Mouse (Mus musculus) embryonic facial prominence, embryonic 10.5 days (tissue): ENCODE results near the gene Uxt. TPM values are rescaled to one million over a fixed set of nuclear protein-coding genes. Genes with fewer than 3 reads are reported as not detected.

Experiments used
- DNase-seq: peaks from one replicate; pipeline ENCODE4 v3.0.0-alpha.2; 2017; ENCODE audit warnings: low spot score
- H3K27ac ChIP-seq: fragments of 300-500 bp; sonication (generic); replicated peaks from 2 replicates; pipeline ENCODE4 v1.5.1; 2016; ENCODE audit warnings: mild to moderate bottlenecking
- H3K27me3 ChIP-seq: fragments of 300-500 bp; sonication (generic); replicated peaks from 2 replicates; pipeline ENCODE4 v1.6.1; 2016; ENCODE audit warnings: low read depth, mild to moderate bottlenecking; ENCODE audit not compliant: poor library complexity, severe bottlenecking
- H3K36me3 ChIP-seq: fragments of 300-500 bp; sonication (generic); replicated peaks from 2 replicates; pipeline ENCODE4 v1.6.1; 2016; ENCODE audit warnings: mild to moderate bottlenecking, moderate library complexity
- H3K4me1 ChIP-seq: fragments of 300-500 bp; sonication (generic); 2 replicates; pipeline ENCODE4 v1.6.1; 2016
- H3K4me3 ChIP-seq: fragments of 300-500 bp; sonication (generic); 2 replicates; pipeline ENCODE4 v1.5.1; 2016; ENCODE audit warnings: mild to moderate bottlenecking, moderate library complexity
- H3K9me3 ChIP-seq: fragments of 300-500 bp; sonication (generic); 2 replicates; pipeline ENCODE4 v1.6.1; 2016; ENCODE audit warnings: mild to moderate bottlenecking
- WGBS: fragments of 180-500 bp; shearing (Covaris S2); methylation state at CpG from one replicate; pipeline ENCODE4 v1.1.7; 2016; 5-methylcytosine and 5-hydroxymethylcytosine counted together
- polyA plus RNA-seq: library from polyadenylated mRNA; unstranded; fragments of >200 nt; fragmentation: Nextera tagmentation; extraction: Ambion mirVana; gene quantifications from 2 replicates; pipeline ENCODE4 v1.2.1, GENCODE M21; 2016

Gene Uxt
- polyA plus RNA-seq, 1 experiment from 2014 or later = 67.6 TPM

GRCm38 (mm10) chrX:20915075-20915474, 46.7 kb downstream of the Uxt start:
- no peaks in the 10 kb centered on the region for H3K36me3 ChIP-seq
- no peaks in the 10 kb centered on the region for H3K4me1 ChIP-seq
- DNase-seq = no peak
- H3K27me3 ChIP-seq = peaks cover 19% of the 10 kb centered on the region
- no peaks in the 10 kb centered on the region for H3K9me3 ChIP-seq
- H3K27ac ChIP-seq = no peak overlapping the region
- H3K4me3 ChIP-seq = no peak overlapping the region

- H3K9me3 ChIP-seq = no peaks in the 10 kb centered on the region
- no peak overlapping the region for H3K27ac ChIP-seq
- peaks cover 5% of the 10 kb centered on the region for H3K27me3 ChIP-seq
- no peak for DNase-seq
- no peaks in the 10 kb centered on the region for H3K36me3 ChIP-seq
- no peaks in the 10 kb centered on the region for H3K4me1 ChIP-seq
- H3K4me3 ChIP-seq = no peak overlapping the region
- 84% methylated on average over 6 of the region's 6 CpGs for WGBS
Measured at GRCm38 (mm10) chrX:20913726-20914125, 48.1 kb downstream of the Uxt start.

DNA sequence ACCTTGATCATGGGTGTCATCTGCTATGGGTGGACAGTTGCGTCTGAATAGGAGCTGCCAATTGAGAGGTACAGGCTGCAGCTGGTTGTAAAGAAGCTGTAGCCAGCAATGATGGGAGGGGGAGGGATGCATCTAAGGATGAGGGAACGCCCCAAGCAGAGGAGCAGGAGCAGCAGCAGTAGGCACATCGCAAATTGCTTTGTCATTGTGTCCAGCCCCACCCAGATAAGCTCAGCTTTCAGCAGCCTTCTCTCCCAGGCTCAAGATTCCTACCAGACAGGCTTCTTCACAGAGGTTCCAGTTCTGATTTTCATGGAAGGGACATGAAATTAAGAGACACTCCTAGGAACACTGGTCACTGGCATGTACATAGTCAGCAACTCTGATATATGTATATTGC, 51.7 kb downstream of the Uxt start:
- H3K9me3 ChIP-seq = no peaks in the 10 kb centered on the region
- WGBS = 49% methylated on average over 3 of the region's 3 CpGs
- H3K27ac ChIP-seq = no peak overlapping the region
- H3K27me3 ChIP-seq = no peaks in the 10 kb centered on the region
- no peak overlapping the region for H3K4me3 ChIP-seq
- no peaks in the 10 kb centered on the region for H3K36me3 ChIP-seq
- no peaks in the 10 kb centered on the region for H3K4me1 ChIP-seq
- no peak for DNase-seq

Other genes with a start within 250 kb of the Uxt start
- 95.1 and 99.9 TPM in 2 replicates for gene Araf, start 164.2 kb downstream of the Uxt start, polyA plus RNA-seq
- gene Timp1, start 91.9 kb downstream of the Uxt start, polyA plus RNA-seq = 10.8 and 13.4 TPM in 2 replicates
- gene Syn1, start 41.0 kb downstream of the Uxt start, polyA plus RNA-seq = 2.2 and 2.3 TPM in 2 replicates
- gene Cfp, start 30.5 kb downstream of the Uxt start, polyA plus RNA-seq = 2.8 and 3.7 TPM in 2 replicates
- gene Elk1, start 11.4 kb downstream of the Uxt start, polyA plus RNA-seq = 13.1 and 14.0 TPM in 2 replicates
- gene Zfp182, start 100.3 kb upstream of the Uxt start, polyA plus RNA-seq = 5.3 and 5.6 TPM in 2 replicates
- not detected in 2 replicates for gene Spaca5, start 106.4 kb upstream of the Uxt start, polyA plus RNA-seq
- 1.5 and 1.9 TPM in 2 replicates for gene Zfp300, start 127.5 kb upstream of the Uxt start, polyA plus RNA-seq
- not detected in 2 replicates for gene Ssxa1, start 153.8 kb upstream of the Uxt start, polyA plus RNA-seq
- gene Gm21876, start 213.6 kb upstream of the Uxt start, polyA plus RNA-seq = not detected in 2 replicates